Mouse (Mus musculus) brain, adult 2 months (tissue): ENCODE measurements around the gene Mpc1.

ENCODE experiments used
- DNase-seq: peaks from one replicate; pipeline ENCODE4 v3.0.0; 2011; ENCODE audit warnings: low read depth, low spot score

The Mpc1 gene

GRCm38 (mm10) chr17:8282821-8283525, at the start of gene Mpc1:
Mpc1 (plus strand) TSS chr17:8282904.
- peak; percentile 99 for DNase-seq

GRCm38 (mm10) chr17:8233618-8234214, 49.0 kb upstream of the Mpc1 start:
- no peak for DNase-seq

GRCm38 (mm10) chr17:8234537-8234936, 48.2 kb upstream of the Mpc1 start:
- DNase-seq: no peak

GRCm38 (mm10) chr17:8235743-8236142, 47.0 kb upstream of the Mpc1 start, which contains the start of gene Ccr6:
Ccr6 (plus strand) TSS chr17:8236043.
- no peak for DNase-seq

- DNase-seq: peak; percentile 41
Measured at GRCm38 (mm10) chr17:8238012-8238710, 44.5 kb upstream of the Mpc1 start.

GRCm38 (mm10) chr17:8239561-8239960, 43.1 kb upstream of the Mpc1 start:
- DNase-seq: no peak

GRCm38 (mm10) chr17:8240517-8240916, 42.2 kb upstream of the Mpc1 start:
- no peak for DNase-seq

GRCm38 (mm10) chr17:8241645-8242044, 41.1 kb upstream of the Mpc1 start:
- DNase-seq: no peak

GRCm38 (mm10) chr17:8242186-8242585, 40.5 kb upstream of the Mpc1 start:
- no peak for DNase-seq

GRCm38 (mm10) chr17:8244124-8244523, 38.6 kb upstream of the Mpc1 start:
- no peak for DNase-seq

- DNase-seq: no peak
Measured at GRCm38 (mm10) chr17:8246102-8246754, 36.5 kb upstream of the Mpc1 start.

GRCm38 (mm10) chr17:8251704-8252103, 31.0 kb upstream of the Mpc1 start:
- no peak for DNase-seq

- no peak for DNase-seq
Measured at GRCm38 (mm10) chr17:8254268-8254667, 28.4 kb upstream of the Mpc1 start.

GRCm38 (mm10) chr17:8254914-8255313, 27.8 kb upstream of the Mpc1 start:
- no peak for DNase-seq

- DNase-seq: no peak
Measured at GRCm38 (mm10) chr17:8255583-8255982, 27.1 kb upstream of the Mpc1 start.

- DNase-seq: peak; percentile 56
Measured at GRCm38 (mm10) chr17:8256982-8257381, 25.7 kb upstream of the Mpc1 start.

GRCm38 (mm10) chr17:8264638-8265037, 18.1 kb upstream of the Mpc1 start:
- DNase-seq: peak; percentile 92

- DNase-seq: no peak
Measured at GRCm38 (mm10) chr17:8272054-8272749, 10.5 kb upstream of the Mpc1 start.

- DNase-seq: no peak
Measured at GRCm38 (mm10) chr17:8272951-8273350, 9.8 kb upstream of the Mpc1 start.

- no peak for DNase-seq
Measured at GRCm38 (mm10) chr17:8276071-8276470, 6.6 kb upstream of the Mpc1 start.

GRCm38 (mm10) chr17:8276680-8277079, 6.0 kb upstream of the Mpc1 start:
- DNase-seq: no peak

- DNase-seq: no peak
Measured at GRCm38 (mm10) chr17:8277266-8277665, 5.4 kb upstream of the Mpc1 start.
